Mouse (Mus musculus): Measurements from ENCODE around the gene Cxcl13. TPM values are rescaled to one million over a fixed set of nuclear protein-coding genes. Genes with fewer than 3 reads are reported as not detected.

The Cxcl13 gene
- polyA plus RNA-seq, 1 experiment = not detected

DNA sequence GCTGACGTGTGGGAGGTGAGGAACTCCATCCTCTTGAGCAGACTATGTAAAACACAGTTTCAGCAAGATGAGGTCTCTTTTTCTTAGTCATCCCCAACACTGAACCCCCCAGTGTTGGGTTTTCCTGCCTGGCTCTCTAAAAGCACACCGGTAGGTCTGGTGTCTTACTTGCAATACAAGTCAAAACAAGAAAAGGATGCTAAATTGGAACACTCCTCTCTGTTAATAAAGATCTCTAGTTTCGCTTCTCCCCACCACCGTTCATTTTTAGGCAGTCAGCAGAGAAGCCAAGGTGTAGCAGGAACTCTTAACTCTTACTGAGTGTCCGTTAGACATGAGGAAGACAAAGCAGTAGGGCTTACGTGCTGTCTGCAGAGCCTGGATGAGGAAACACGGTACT lies 15.2 kb upstream of the Cxcl13 start:
- TF ChIP-seq MYOG (IDR thresholded peaks at IDR 0.05; ENCODE audit: control insufficient read depth, extremely low read depth, insufficient read length) = no peak
- no peak for TF ChIP-seq CTCF (IDR thresholded peaks at IDR 0.05; ENCODE audit: control insufficient read depth, insufficient read depth, insufficient read length)
- no peak for TF ChIP-seq MYOD1 (IDR thresholded peaks at IDR 0.05; ENCODE audit: control insufficient read depth, insufficient read length, low read depth)
- TF ChIP-seq FOSL1 (IDR thresholded peaks at IDR 0.05; ENCODE audit: insufficient read depth, low read length, poor library complexity, severe bottlenecking) = no peak
- no peak for TF ChIP-seq CEBPB (IDR thresholded peaks at IDR 0.05; ENCODE audit: low read depth)
- TF ChIP-seq MAX (IDR thresholded peaks at IDR 0.05) = no peak
- TF ChIP-seq USF1 (IDR thresholded peaks at IDR 0.05; ENCODE audit: low read depth) = no peak
- Histone ChIP-seq H3K79me2 (ENCODE audit: control insufficient read depth, insufficient read depth) (no peaks in the 10 kb centered on the region), H3K27me3 (ENCODE audit: control insufficient read depth, insufficient read depth, insufficient read length) (no peaks in the 10 kb centered on the region), H3K4me3 (ENCODE audit: insufficient read depth, poor library complexity, severe bottlenecking) (no peak overlapping the region), H3K79me3 (ENCODE audit: low read depth) (no peaks in the 10 kb centered on the region), H3ac (ENCODE audit: control insufficient read depth, insufficient read length, low read depth) (no peak overlapping the region), H3K36me3 (ENCODE audit: control insufficient read depth, insufficient read depth) (no peaks in the 10 kb centered on the region)

DNA sequence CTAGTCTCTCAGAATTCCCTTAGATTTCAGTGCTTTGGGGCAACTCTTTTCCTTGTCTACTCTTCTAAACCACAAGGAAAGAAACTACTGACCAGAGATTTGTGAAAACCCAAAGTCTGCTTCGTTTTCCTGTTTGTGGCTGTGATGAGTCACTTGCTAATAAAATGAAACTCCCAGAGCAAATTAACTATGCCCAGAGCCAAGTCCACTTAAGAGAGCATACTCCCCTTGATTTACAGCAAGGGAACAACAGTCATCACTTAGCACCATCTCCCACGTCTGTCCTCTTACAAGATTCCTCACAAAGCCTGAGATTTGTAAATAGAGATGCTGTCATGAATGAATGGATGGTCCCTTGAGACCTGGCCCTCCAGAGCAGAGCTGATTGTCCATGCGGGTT lies 11.6 kb upstream of the Cxcl13 start:
- no peaks in the 10 kb centered on the region for H3K27me3 ChIP-seq (ENCODE audit: control insufficient read depth, insufficient read depth, insufficient read length)
- no peak overlapping the region for H3K4me3 ChIP-seq (ENCODE audit: insufficient read depth, poor library complexity, severe bottlenecking)
- H3K79me3 ChIP-seq (ENCODE audit: low read depth) = no peaks in the 10 kb centered on the region
- TF ChIP-seq MAX (IDR thresholded peaks at IDR 0.05) (peak; percentile 29), CTCF (IDR thresholded peaks at IDR 0.05; ENCODE audit: control insufficient read depth, insufficient read depth, insufficient read length) (no peak), USF1 (IDR thresholded peaks at IDR 0.05; ENCODE audit: low read depth) (no peak), FOSL1 (IDR thresholded peaks at IDR 0.05; ENCODE audit: insufficient read depth, low read length, poor library complexity, severe bottlenecking) (peak; percentile 70), CEBPB (IDR thresholded peaks at IDR 0.05; ENCODE audit: low read depth) (no peak)
- no peak overlapping the region for H3ac ChIP-seq (ENCODE audit: control insufficient read depth, insufficient read length, low read depth)
- H3K79me2 ChIP-seq (ENCODE audit: control insufficient read depth, insufficient read depth) = no peaks in the 10 kb centered on the region
- H3K36me3 ChIP-seq (ENCODE audit: control insufficient read depth, insufficient read depth) = no peaks in the 10 kb centered on the region

DNA sequence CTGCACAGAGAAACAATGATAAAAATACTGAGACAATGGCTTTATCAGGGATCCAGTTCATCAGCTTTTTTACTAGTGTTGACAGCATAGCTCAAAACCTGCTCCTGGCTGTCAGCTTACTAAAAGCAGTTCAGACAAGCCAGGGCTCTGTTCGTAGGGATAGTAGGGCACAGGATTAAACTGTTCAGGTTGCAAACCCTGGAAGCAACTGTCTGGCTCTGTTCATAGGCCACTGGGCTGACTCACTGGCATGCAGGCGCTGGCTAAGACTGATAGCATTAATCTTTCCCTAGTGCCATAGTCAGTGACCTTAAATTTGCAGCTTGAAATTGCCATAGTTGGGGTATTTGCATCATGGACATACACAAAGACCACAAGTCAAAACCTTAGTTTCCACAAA lies 10.4 kb upstream of the Cxcl13 start:
- H3K79me3 ChIP-seq (ENCODE audit: low read depth) = no peaks in the 10 kb centered on the region
- no peaks in the 10 kb centered on the region for H3K79me2 ChIP-seq (ENCODE audit: control insufficient read depth, insufficient read depth)
- TF ChIP-seq CTCF (IDR thresholded peaks at IDR 0.05; ENCODE audit: control insufficient read depth, insufficient read depth, insufficient read length) = no peak
- TF ChIP-seq MYOD1 (IDR thresholded peaks at IDR 0.05; ENCODE audit: control insufficient read depth, insufficient read length, low read depth) = no peak
- no peak for TF ChIP-seq CEBPB (IDR thresholded peaks at IDR 0.05; ENCODE audit: low read depth)
- no peaks in the 10 kb centered on the region for H3K27me3 ChIP-seq (ENCODE audit: control insufficient read depth, insufficient read depth, insufficient read length)
- no peaks in the 10 kb centered on the region for H3K36me3 ChIP-seq (ENCODE audit: control insufficient read depth, insufficient read depth)
- H3K4me3 ChIP-seq (ENCODE audit: insufficient read depth, poor library complexity, severe bottlenecking) = no peak overlapping the region
- H3ac ChIP-seq (ENCODE audit: control insufficient read depth, insufficient read length, low read depth) = no peak overlapping the region

DNA sequence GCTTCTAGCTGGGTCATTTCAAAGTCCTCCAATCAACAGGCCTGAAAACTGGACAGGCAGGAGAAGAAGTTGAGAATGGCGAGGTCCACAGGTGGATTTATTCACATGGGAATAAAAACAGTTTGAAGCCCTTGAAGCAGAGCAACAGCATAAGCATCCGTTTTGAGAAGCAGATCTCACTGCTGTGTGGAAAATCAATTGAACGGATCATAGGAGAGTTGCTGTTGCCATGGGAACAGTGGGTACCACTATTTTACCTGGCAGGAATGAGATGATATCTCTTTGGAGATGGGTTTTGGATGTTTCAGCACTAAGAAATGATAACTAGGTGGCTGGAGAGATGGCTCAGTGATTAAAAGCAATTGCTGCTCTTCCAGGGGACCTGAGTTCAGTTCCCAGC lies 8.1 kb upstream of the Cxcl13 start:
- Histone ChIP-seq H3K27me3 (ENCODE audit: control insufficient read depth, insufficient read depth, insufficient read length) (peaks cover 3% of the 10 kb centered on the region), H3K79me2 (ENCODE audit: control insufficient read depth, insufficient read depth) (no peaks in the 10 kb centered on the region), H3K36me3 (ENCODE audit: control insufficient read depth, insufficient read depth) (no peaks in the 10 kb centered on the region), H3K4me3 (ENCODE audit: insufficient read depth, poor library complexity, severe bottlenecking) (no peak overlapping the region), H3ac (ENCODE audit: control insufficient read depth, insufficient read length, low read depth) (no peak overlapping the region), H3K79me3 (ENCODE audit: low read depth) (no peaks in the 10 kb centered on the region)
- TF ChIP-seq USF1 (IDR thresholded peaks at IDR 0.05; ENCODE audit: low read depth) = no peak
- no peak for TF ChIP-seq FOSL1 (IDR thresholded peaks at IDR 0.05; ENCODE audit: insufficient read depth, low read length, poor library complexity, severe bottlenecking)
- no peak for TF ChIP-seq MYOG (IDR thresholded peaks at IDR 0.05; ENCODE audit: control insufficient read depth, extremely low read depth, insufficient read length)
- TF ChIP-seq CTCF (IDR thresholded peaks at IDR 0.05; ENCODE audit: control insufficient read depth, insufficient read depth, insufficient read length) = no peak
- TF ChIP-seq MAX (IDR thresholded peaks at IDR 0.05) = no peak
- TF ChIP-seq MYOD1 (IDR thresholded peaks at IDR 0.05; ENCODE audit: control insufficient read depth, insufficient read length, low read depth) = no peak
- no peak for TF ChIP-seq CEBPB (IDR thresholded peaks at IDR 0.05; ENCODE audit: low read depth)

DNA sequence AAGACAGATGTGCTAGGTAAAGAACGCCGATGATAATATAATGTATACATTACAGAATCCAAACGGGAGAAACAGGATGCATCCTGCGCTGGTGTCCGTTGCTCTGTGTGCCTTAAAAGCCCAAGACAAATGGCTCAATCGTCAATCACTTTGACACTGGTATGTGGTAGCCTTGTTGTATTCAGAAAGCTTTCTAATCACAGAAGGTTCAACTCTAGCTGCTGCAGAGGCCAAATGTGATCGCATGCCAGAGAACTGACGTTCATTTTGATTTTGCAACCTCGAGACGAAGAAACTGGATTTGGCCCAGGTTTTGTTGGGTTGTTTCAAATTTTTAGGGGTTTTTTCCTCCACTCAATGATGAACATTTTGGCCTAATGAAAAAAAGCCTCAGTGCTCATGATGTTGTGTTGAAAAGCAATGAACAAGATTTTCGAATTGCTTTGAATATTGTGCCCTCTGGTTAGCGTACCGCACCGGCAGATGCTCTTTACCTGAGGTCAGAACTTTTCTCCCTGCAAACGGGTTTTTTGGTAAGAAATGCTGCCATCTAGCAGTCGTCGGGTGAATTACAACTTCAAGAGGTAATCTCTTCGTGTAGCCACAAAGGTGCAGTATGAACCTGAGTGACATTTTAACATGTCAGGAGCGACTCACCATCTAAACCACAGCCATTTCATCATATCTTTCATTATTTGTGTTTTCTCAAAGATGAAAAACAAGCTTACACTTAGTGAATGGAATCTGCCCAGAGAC lies 6.6 kb upstream of the Cxcl13 start:
- TF ChIP-seq USF1 (IDR thresholded peaks at IDR 0.05; ENCODE audit: low read depth) (no peak), MYOD1 (IDR thresholded peaks at IDR 0.05; ENCODE audit: control insufficient read depth, insufficient read length, low read depth) (no peak), CTCF (IDR thresholded peaks at IDR 0.05; ENCODE audit: control insufficient read depth, insufficient read depth, insufficient read length) (peak; percentile 1)
- no peak overlapping the region for H3ac ChIP-seq (ENCODE audit: control insufficient read depth, insufficient read length, low read depth)

DNA sequence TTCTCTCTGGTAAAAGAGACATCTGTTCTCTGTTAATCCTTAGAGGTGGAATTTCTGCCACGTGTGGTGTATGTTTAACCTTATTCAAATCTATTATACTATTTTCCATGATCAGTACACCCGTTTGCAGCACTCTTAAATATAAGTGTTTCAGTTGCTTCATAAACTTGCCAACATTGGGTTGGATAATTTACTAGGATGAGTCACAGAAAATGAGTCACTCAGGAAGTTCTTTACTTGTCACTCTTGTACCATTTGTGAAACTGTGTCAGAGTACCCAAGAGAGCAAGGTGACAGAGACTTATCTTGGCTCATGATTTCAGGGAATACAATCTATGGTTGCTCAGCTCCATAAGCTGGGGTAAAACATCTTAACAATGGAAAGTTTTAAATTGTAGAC lies 8.2 kb downstream of the Cxcl13 start:
- H3K79me3 ChIP-seq (ENCODE audit: low read depth) = no peaks in the 10 kb centered on the region
- peak; percentile 25 for TF ChIP-seq MYOD1 (IDR thresholded peaks at IDR 0.05; ENCODE audit: control insufficient read depth, insufficient read length, low read depth)
- no peak for TF ChIP-seq USF1 (IDR thresholded peaks at IDR 0.05; ENCODE audit: low read depth)
- TF ChIP-seq FOSL1 (IDR thresholded peaks at IDR 0.05; ENCODE audit: insufficient read depth, low read length, poor library complexity, severe bottlenecking) = peak; percentile 88
- no peak for TF ChIP-seq CTCF (IDR thresholded peaks at IDR 0.05; ENCODE audit: control insufficient read depth, insufficient read depth, insufficient read length)
- peak; percentile 58 for TF ChIP-seq CEBPB (IDR thresholded peaks at IDR 0.05; ENCODE audit: low read depth)
- H3ac ChIP-seq (ENCODE audit: control insufficient read depth, insufficient read length, low read depth) = no peak overlapping the region
- H3K79me2 ChIP-seq (ENCODE audit: control insufficient read depth, insufficient read depth) = no peaks in the 10 kb centered on the region
- no peaks in the 10 kb centered on the region for H3K36me3 ChIP-seq (ENCODE audit: control insufficient read depth, insufficient read depth)
- H3K27me3 ChIP-seq (ENCODE audit: control insufficient read depth, insufficient read depth, insufficient read length) = no peaks in the 10 kb centered on the region
- H3K4me3 ChIP-seq (ENCODE audit: insufficient read depth, poor library complexity, severe bottlenecking) = no peak overlapping the region

More for the DNA sequence above, 6.6 kb upstream of the Cxcl13 start:
- no peaks in the 10 kb centered on the region for H3K79me3 ChIP-seq (ENCODE audit: low read depth)
- H3K27me3 ChIP-seq (ENCODE audit: control insufficient read depth, insufficient read depth, insufficient read length) = peaks cover 3% of the 10 kb centered on the region
- no peaks in the 10 kb centered on the region for H3K36me3 ChIP-seq (ENCODE audit: control insufficient read depth, insufficient read depth)
- no peaks in the 10 kb centered on the region for H3K79me2 ChIP-seq (ENCODE audit: control insufficient read depth, insufficient read depth)
- H3K4me3 ChIP-seq (ENCODE audit: insufficient read depth, poor library complexity, severe bottlenecking) = no peak overlapping the region
